Mouse (Mus musculus): ENCODE data around the gene Prdm12.

The Prdm12 gene

GRCm38 (mm10) chr2:31639901-31640608, at the start of gene Prdm12:
Gene Prdm12 (plus strand): TSS chr2:31640037.
- no peak for DNase-seq (ENCODE audit: low read depth, low spot score)

GRCm38 (mm10) chr2:31591799-31592484, 47.9 kb upstream of the Prdm12 start:
- DNase-seq (ENCODE audit: low read depth, low spot score) = no peak

- DNase-seq (ENCODE audit: low read depth, low spot score) = no peak
Observed at GRCm38 (mm10) chr2:31607555-31607954, 32.3 kb upstream of the Prdm12 start.

- no peak for DNase-seq (ENCODE audit: low read depth, low spot score)
Observed at GRCm38 (mm10) chr2:31609859-31610261, 30.0 kb upstream of the Prdm12 start.

- DNase-seq (ENCODE audit: low read depth, low spot score) = no peak
Observed at GRCm38 (mm10) chr2:31610922-31611321, 28.9 kb upstream of the Prdm12 start.

GRCm38 (mm10) chr2:31611400-31611799, 28.4 kb upstream of the Prdm12 start:
- DNase-seq (ENCODE audit: low read depth, low spot score) = peak; percentile 10

- no peak for DNase-seq (ENCODE audit: low read depth, low spot score)
Observed at GRCm38 (mm10) chr2:31612627-31613026, 27.2 kb upstream of the Prdm12 start.

- no peak for DNase-seq (ENCODE audit: low read depth, low spot score)
Observed at GRCm38 (mm10) chr2:31613781-31614180, 26.1 kb upstream of the Prdm12 start.

- DNase-seq (ENCODE audit: low read depth, low spot score) = no peak
Observed at GRCm38 (mm10) chr2:31618484-31619161, 21.2 kb upstream of the Prdm12 start.

- no peak for DNase-seq (ENCODE audit: low read depth, low spot score)
Observed at GRCm38 (mm10) chr2:31619208-31619607, 20.6 kb upstream of the Prdm12 start.

- DNase-seq (ENCODE audit: low read depth, low spot score) = no peak
Observed at GRCm38 (mm10) chr2:31633531-31633930, 6.3 kb upstream of the Prdm12 start.

GRCm38 (mm10) chr2:31635281-31636137, 4.3 kb upstream of the Prdm12 start:
- no peak for DNase-seq (ENCODE audit: low read depth, low spot score)

- DNase-seq (ENCODE audit: low read depth, low spot score) = no peak
Observed at GRCm38 (mm10) chr2:31636138-31636741, 3.6 kb upstream of the Prdm12 start.

GRCm38 (mm10) chr2:31636742-31637141, 3.1 kb upstream of the Prdm12 start:
- DNase-seq (ENCODE audit: low read depth, low spot score) = no peak

- no peak for DNase-seq (ENCODE audit: low read depth, low spot score)
Observed at GRCm38 (mm10) chr2:31637311-31637710, 2.5 kb upstream of the Prdm12 start.

- DNase-seq (ENCODE audit: low read depth, low spot score) = no peak
Observed at GRCm38 (mm10) chr2:31637807-31638206, 2.0 kb upstream of the Prdm12 start.

- no peak for DNase-seq (ENCODE audit: low read depth, low spot score)
Observed at GRCm38 (mm10) chr2:31638581-31639465, 1.0 kb upstream of the Prdm12 start.

- DNase-seq (ENCODE audit: low read depth, low spot score) = no peak
Observed at GRCm38 (mm10) chr2:31639466-31639760, 424 bp upstream of the Prdm12 start.

GRCm38 (mm10) chr2:31640609-31641507, 1.0 kb downstream of the Prdm12 start:
- no peak for DNase-seq (ENCODE audit: low read depth, low spot score)

GRCm38 (mm10) chr2:31641508-31641830, 1.6 kb downstream of the Prdm12 start:
- DNase-seq (ENCODE audit: low read depth, low spot score) = no peak
